Mouse (Mus musculus) embryo, embryonic 10.5 days (tissue): ENCODE measurements at regions not wholly inside any gene's neighbourhood (a gene's known extent, or its start where the extent isn't known, plus 50 kb on each side); places are given as distances from the start of the nearest gene placed in this dataset.
"Not testable (repeated sequence)": the region's sequence is repeated elsewhere in the genome, so short reads cannot be mapped to it uniquely, and the experiment has no call there.

Experiments
- DNase-seq: peaks from one replicate; pipeline ENCODE4 v3.0.0-alpha.2; 2015; ENCODE audit warnings: low spot score

GRCm38 (mm10) chr9:17742308-17742707 lies 549.6 kb upstream of the Chordc1 start:
- no peak for DNase-seq

DNA sequence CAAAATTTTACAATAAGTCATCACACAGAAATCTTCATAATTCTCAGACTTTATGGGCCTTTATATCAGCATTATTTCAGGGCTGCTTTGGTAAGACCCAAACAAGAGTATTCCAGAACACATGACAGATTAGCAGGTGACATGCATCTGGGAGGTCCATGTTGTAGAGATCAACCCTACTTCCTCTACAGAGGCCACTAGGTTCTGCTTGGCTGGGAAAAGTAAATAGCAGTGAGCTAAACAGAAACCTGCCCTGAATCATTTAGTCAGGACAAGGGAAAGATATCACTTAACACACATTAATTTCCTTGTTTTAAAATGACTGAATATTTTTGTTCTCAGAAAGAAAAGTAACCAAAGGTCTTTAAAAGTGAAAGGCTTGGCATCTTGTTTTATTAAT lies 546.7 kb upstream of the Chordc1 start:
- DNase-seq, result peak; percentile 14

GRCm38 (mm10) chr9:17745684-17746083 lies 546.2 kb upstream of the Chordc1 start:
- peak; percentile 15 for DNase-seq

DNA sequence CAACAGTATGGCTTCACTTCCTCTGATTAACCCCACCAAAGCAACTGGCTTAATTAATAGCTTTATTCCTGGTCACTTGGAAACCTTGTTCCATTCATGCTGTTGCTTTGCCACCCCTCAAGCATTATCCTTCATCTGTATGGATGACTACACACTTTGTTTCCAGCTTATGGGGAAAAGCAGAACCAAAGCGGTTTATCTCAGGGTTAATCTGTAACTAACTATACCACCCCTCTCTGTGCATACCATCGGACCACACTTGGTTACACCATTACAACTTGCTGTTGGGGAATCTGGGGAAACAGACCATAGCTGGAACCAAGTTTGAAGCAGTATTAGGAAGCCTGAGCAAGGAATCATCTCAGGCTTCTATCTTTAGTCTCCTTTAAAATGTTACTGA lies 500.1 kb upstream of the Chordc1 start:
- not testable (repeated sequence) for DNase-seq

GRCm38 (mm10) chr9:17816730-17817403 lies 475.1 kb upstream of the Chordc1 start:
- peak; percentile 72 for DNase-seq

GRCm38 (mm10) chr9:17817404-17817736 lies 474.6 kb upstream of the Chordc1 start:
- no peak for DNase-seq

- DNase-seq, result no peak
These were observed 426.4 kb upstream of the Chordc1 start for GRCm38 (mm10) chr9:17865528-17865927.

- no peak for DNase-seq
These were observed 417.1 kb upstream of the Chordc1 start for GRCm38 (mm10) chr9:17874795-17875194.
